Mouse (Mus musculus) forebrain, embryonic 16.5 days (tissue): ENCODE measurements around the gene Ccdc24. TPM values are rescaled to one million over a fixed set of nuclear protein-coding genes. Genes with fewer than 3 reads are reported as not detected.

Experiments used
- ATAC-seq: fragments of 200-750 bp; cut with Nextera tagmentation; 2 replicates; pipeline ENCODE4 v1.8.0; 2017; ENCODE audit warnings: mild to moderate bottlenecking, moderate library complexity
- H3K27ac ChIP-seq: fragments of 300-500 bp; sonication (generic); 2 replicates; pipeline ENCODE4 v1.5.1; 2014; ENCODE audit warnings: low read length, control low read depth
- H3K27me3 ChIP-seq: fragments of 300-500 bp; sonication (generic); replicated peaks from 2 replicates; pipeline ENCODE4 v1.6.1; 2014; ENCODE audit warnings: low read length; ENCODE audit not compliant: control insufficient read depth, insufficient read depth
- H3K36me3 ChIP-seq: fragments of 300-500 bp; sonication (generic); 2 replicates; pipeline ENCODE4 v1.6.1; 2014; ENCODE audit not compliant: control insufficient read depth, insufficient read depth
- H3K4me1 ChIP-seq: fragments of 300-500 bp; sonication (generic); replicated peaks from 2 replicates; pipeline ENCODE4 v1.6.1; 2014; ENCODE audit warnings: low read length; ENCODE audit not compliant: control insufficient read depth, insufficient read depth
- H3K4me2 ChIP-seq: fragments of 300-500 bp; sonication (generic); 2 replicates; pipeline ENCODE4 v1.6.1; 2014; ENCODE audit warnings: mild to moderate bottlenecking, low read length, control low read depth
- H3K4me3 ChIP-seq: fragments of 300-500 bp; sonication (generic); replicated peaks from 2 replicates; pipeline ENCODE4 v1.5.1; 2014; ENCODE audit warnings: mild to moderate bottlenecking, low read length, control low read depth
- H3K9ac ChIP-seq: fragments of 300-500 bp; sonication (generic); replicated peaks from 2 replicates; pipeline ENCODE4 v1.6.1; 2014; ENCODE audit warnings: low read depth, low read length, control low read depth
- H3K9me3 ChIP-seq: fragments of 300-500 bp; sonication (generic); 2 replicates; pipeline ENCODE4 v1.6.1; 2016; ENCODE audit warnings: low read length; ENCODE audit not compliant: control insufficient read depth
- WGBS: fragments of 180-500 bp; shearing (Covaris S2); extraction: QIAGEN DNeasy Blood & Tissue Kit; methylation state at CpG from one replicate; pipeline ENCODE4 v1.1.7; 2014; 5-methylcytosine and 5-hydroxymethylcytosine counted together
- polyA plus RNA-seq: library from polyadenylated mRNA; unstranded; fragments of >200 nt; fragmentation: Nextera tagmentation; extraction: Ambion mirVana; gene quantifications from 2 replicates; pipeline ENCODE4 v1.2.1, GENCODE M21; 2015

Ccdc24 gene
- polyA plus RNA-seq, 1 experiment from 2014 or later, result 2.4 TPM

GRCm38 (mm10) chr4:117914031-117914430, 41.7 kb upstream of the Ccdc24 start:
- no peak for ATAC-seq

GRCm38 (mm10) chr4:117913421-117913820, 41.1 kb upstream of the Ccdc24 start:
- H3K27me3 ChIP-seq, result no peaks in the 10 kb centered on the region
- peak overlapping the region; percentile 86 for H3K4me3 ChIP-seq
- 46% methylated on average over 3 of the region's 3 CpGs for WGBS
- ATAC-seq, result no peak
- peak overlapping the region; percentile 100 for H3K4me2 ChIP-seq
- peaks cover 6% of the 10 kb centered on the region for H3K36me3 ChIP-seq
- H3K27ac ChIP-seq, result no peak overlapping the region
- H3K9ac ChIP-seq, result peak overlapping the region; percentile 75; the same call in 1 of the 2 replicates
- peaks cover 47% of the 10 kb centered on the region for H3K4me1 ChIP-seq
- H3K9me3 ChIP-seq, result no peaks in the 10 kb centered on the region

More at GRCm38 (mm10) chr4:117914031-117914430, 41.7 kb upstream of the Ccdc24 start:
- Histone ChIP-seq H3K36me3 (peaks cover 6% of the 10 kb centered on the region), H3K9ac (peak overlapping the region; percentile 75), H3K27ac (no peak overlapping the region; the same call in 1 of the 2 replicates), H3K9me3 (no peaks in the 10 kb centered on the region), H3K4me1 (peaks cover 41% of the 10 kb centered on the region), H3K27me3 (no peaks in the 10 kb centered on the region), H3K4me3 (peak overlapping the region; percentile 86), H3K4me2 (peak overlapping the region; percentile 100)
- WGBS, result 10% methylated on average over 8 of the region's 8 CpGs

- WGBS, result 68% methylated on average over 7 of the region's 7 CpGs
- no peak overlapping the region for H3K27ac ChIP-seq
Measured at GRCm38 (mm10) chr4:117912685-117913273, 40.4 kb upstream of the Ccdc24 start.

GRCm38 (mm10) chr4:117912131-117912561, 39.8 kb upstream of the Ccdc24 start:
- peaks cover 56% of the 10 kb centered on the region for H3K4me1 ChIP-seq
- no peak overlapping the region for H3K27ac ChIP-seq
- ATAC-seq, result no peak
- no peaks in the 10 kb centered on the region for H3K9me3 ChIP-seq
- no peak overlapping the region for H3K4me2 ChIP-seq
- no peaks in the 10 kb centered on the region for H3K27me3 ChIP-seq
- no peak overlapping the region for H3K4me3 ChIP-seq
- WGBS, result 86% methylated on average over 13 of the region's 13 CpGs
- no peak overlapping the region for H3K9ac ChIP-seq
- peaks cover 6% of the 10 kb centered on the region for H3K36me3 ChIP-seq

More at GRCm38 (mm10) chr4:117912685-117913273, 40.4 kb upstream of the Ccdc24 start:
- peak overlapping the region; percentile 86 for H3K4me3 ChIP-seq
- H3K9me3 ChIP-seq, result no peaks in the 10 kb centered on the region
- no peak for ATAC-seq
- peak overlapping the region; percentile 75 for H3K9ac ChIP-seq
- no peaks in the 10 kb centered on the region for H3K27me3 ChIP-seq
- peak overlapping the region; percentile 100 for H3K4me2 ChIP-seq
- peaks cover 6% of the 10 kb centered on the region for H3K36me3 ChIP-seq
- H3K4me1 ChIP-seq, result peaks cover 54% of the 10 kb centered on the region

GRCm38 (mm10) chr4:117908834-117909453, 36.6 kb upstream of the Ccdc24 start:
- Histone ChIP-seq H3K4me2 (peak overlapping the region; percentile 40), H3K4me3 (peak overlapping the region; percentile 13), H3K27ac (peak overlapping the region; percentile 63), H3K27me3 (no peaks in the 10 kb centered on the region), H3K9me3 (no peaks in the 10 kb centered on the region), H3K9ac (peak overlapping the region; percentile 37; the same call in 1 of the 2 replicates), H3K4me1 (peaks cover 49% of the 10 kb centered on the region), H3K36me3 (peaks cover 9% of the 10 kb centered on the region)
- peak; percentile 93 for ATAC-seq
- WGBS, result 36% methylated on average over 8 of the region's 8 CpGs

GRCm38 (mm10) chr4:117906196-117906595, 33.8 kb upstream of the Ccdc24 start:
- Histone ChIP-seq H3K27ac (no peak overlapping the region), H3K27me3 (no peaks in the 10 kb centered on the region), H3K36me3 (peaks cover 20% of the 10 kb centered on the region), H3K4me2 (no peak overlapping the region), H3K4me3 (no peak overlapping the region), H3K9me3 (no peaks in the 10 kb centered on the region), H3K4me1 (peaks cover 32% of the 10 kb centered on the region), H3K9ac (no peak overlapping the region)
- WGBS, result 82% methylated on average over 3 of the region's 3 CpGs
- ATAC-seq, result no peak

GRCm38 (mm10) chr4:117904761-117905160, 32.4 kb upstream of the Ccdc24 start:
- H3K4me2 ChIP-seq, result no peak overlapping the region
- no peak overlapping the region for H3K27ac ChIP-seq
- peaks cover 25% of the 10 kb centered on the region for H3K4me1 ChIP-seq
- no peak for ATAC-seq
- no peaks in the 10 kb centered on the region for H3K27me3 ChIP-seq
- peaks cover 34% of the 10 kb centered on the region for H3K36me3 ChIP-seq
- no peak overlapping the region for H3K9ac ChIP-seq
- 87% methylated on average over 8 of the region's 8 CpGs for WGBS
- no peaks in the 10 kb centered on the region for H3K9me3 ChIP-seq
- H3K4me3 ChIP-seq, result no peak overlapping the region

GRCm38 (mm10) chr4:117904094-117904493, 31.7 kb upstream of the Ccdc24 start:
- Histone ChIP-seq H3K27me3 (no peaks in the 10 kb centered on the region), H3K4me2 (no peak overlapping the region), H3K9me3 (no peaks in the 10 kb centered on the region), H3K4me1 (peaks cover 19% of the 10 kb centered on the region), H3K36me3 (peaks cover 40% of the 10 kb centered on the region), H3K9ac (no peak overlapping the region), H3K27ac (no peak overlapping the region), H3K4me3 (no peak overlapping the region)
- 73% methylated on average over 10 of the region's 10 CpGs for WGBS
- peak; percentile 24; the same call in 1 of the 2 replicates for ATAC-seq

GRCm38 (mm10) chr4:117898111-117898510, 25.8 kb upstream of the Ccdc24 start:
- ATAC-seq, result no peak
- peaks cover 56% of the 10 kb centered on the region for H3K36me3 ChIP-seq
- no peak overlapping the region for H3K4me3 ChIP-seq
- WGBS, result 89% methylated on average over 3 of the region's 3 CpGs
- H3K9ac ChIP-seq, result no peak overlapping the region
- H3K9me3 ChIP-seq, result no peaks in the 10 kb centered on the region
- H3K4me2 ChIP-seq, result no peak overlapping the region
- no peaks in the 10 kb centered on the region for H3K4me1 ChIP-seq
- no peak overlapping the region for H3K27ac ChIP-seq
- no peaks in the 10 kb centered on the region for H3K27me3 ChIP-seq
